Mouse (Mus musculus) lung, adult 2 months (tissue): ENCODE data around the gene Mecom.

Experiments
- CTCF ChIP-seq: fragments of 200-500 bp; IDR thresholded peaks from 2 replicates; pipeline ENCODE4 v1.5.1; 2011; ENCODE audit warnings: mild to moderate bottlenecking, low read length, control low read depth; ENCODE audit not compliant: insufficient read depth
- POLR2A ChIP-seq: fragments of 200-500 bp; IDR thresholded peaks from 2 replicates; pipeline ENCODE4 v1.6.1; 2011; ENCODE audit warnings: low read depth, mild to moderate bottlenecking, control low read depth, low read length, borderline replicate concordance; ENCODE audit errors: extremely low read depth

GRCm38 (mm10) chr3:30448624-30449023 is 99.2 kb downstream of the Mecom start:
- no peak for TF ChIP-seq CTCF
- TF ChIP-seq POLR2A, result no peak
